Mouse (Mus musculus): ENCODE data around the gene Rabl3.

GRCm38 (mm10) chr16:37520190-37521040, 19.3 kb upstream of the Rabl3 start:
- no peak for TF ChIP-seq CTCF (IDR thresholded peaks at IDR 0.05; ENCODE audit: control insufficient read depth, insufficient read depth, insufficient read length)
- TF ChIP-seq USF1 (IDR thresholded peaks at IDR 0.05; ENCODE audit: low read depth) = no peak
- no peak for TF ChIP-seq MAX (IDR thresholded peaks at IDR 0.05)
- no peak for TF ChIP-seq CEBPB (IDR thresholded peaks at IDR 0.05; ENCODE audit: low read depth)
- no peak for TF ChIP-seq FOSL1 (IDR thresholded peaks at IDR 0.05; ENCODE audit: insufficient read depth, low read length, poor library complexity, severe bottlenecking)
